Mouse (Mus musculus) lung, postnatal 10 days (tissue): ENCODE data around the gene Magea3.
"Not testable (repeated sequence)": the region's sequence is repeated elsewhere in the genome, so short reads cannot be mapped to it uniquely, and the experiment has no call there.

Source experiments
- DNase-seq: peaks from one replicate; pipeline ENCODE4 v3.0.0; 2021

Magea3 gene

DNA sequence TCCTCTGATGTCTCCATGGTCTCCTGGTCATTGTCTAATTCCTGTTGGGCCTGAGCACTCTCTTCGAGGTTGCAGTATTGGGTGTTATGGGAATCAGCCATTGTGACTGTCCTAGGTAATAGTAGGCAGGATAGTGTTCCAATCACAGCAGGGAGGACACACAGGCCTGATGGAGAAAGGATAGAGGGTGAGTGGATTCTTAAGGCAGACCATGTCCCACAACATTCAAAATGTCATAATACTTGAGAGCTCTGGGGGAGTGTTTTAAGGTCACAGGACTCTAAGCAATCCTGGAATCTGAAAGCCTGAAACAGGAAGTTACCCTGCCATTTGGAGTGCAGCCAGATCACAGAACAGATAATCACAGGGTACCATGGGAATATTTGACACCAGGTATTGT, at the start of gene Magea3:
Gene Magea3, minus strand, starts transcription at position 101 of the 400 bp plus-strand sequence.
- not testable (repeated sequence) for DNase-seq

- not testable (repeated sequence) for DNase-seq
These were observed 46.4 kb upstream of the Magea3 start, which contains the start of gene Magea8 for GRCm38 (mm10) chrX:154995750-154996149. TSS of gene Magea8 (minus strand) at chrX:154995850.

DNA sequence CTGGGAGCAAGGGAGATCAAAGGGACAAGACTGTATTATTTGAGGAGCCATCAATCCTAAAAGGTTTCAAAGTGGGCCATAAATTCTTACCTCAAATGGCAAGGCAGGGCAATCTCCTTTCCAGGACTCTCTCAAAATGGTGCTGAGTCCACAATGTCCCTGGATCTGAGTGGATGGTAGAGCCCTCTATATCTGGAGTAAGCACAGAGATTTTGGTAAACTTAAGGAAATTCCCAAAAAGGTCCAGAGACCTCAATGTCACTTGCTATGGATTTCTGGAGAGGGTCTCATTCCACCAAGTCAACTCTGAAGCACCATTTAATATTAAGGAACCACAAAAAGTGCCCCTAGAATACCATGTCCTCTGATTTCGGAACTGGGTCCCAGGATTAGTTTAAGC, 13.4 kb downstream of the Magea3 start, which contains the start of gene Magea6:
Gene Magea6, minus strand, starts transcription at position 101 of the 400 bp plus-strand sequence.
- DNase-seq: not testable (repeated sequence)
